Mouse (Mus musculus) hindbrain, embryonic 10.5 days (tissue): ENCODE results near the gene C130050O18Rik. TPM values are rescaled to one million over a fixed set of nuclear protein-coding genes. Genes with fewer than 3 reads are reported as not detected.

Experiments
- DNase-seq: peaks from one replicate; pipeline ENCODE4 v3.0.0-alpha.2; 2017; ENCODE audit warnings: low spot score
- H3K27ac ChIP-seq: fragments of 300-500 bp; sonication (generic); 2 replicates; pipeline ENCODE4 v1.5.1; 2016; ENCODE audit warnings: mild to moderate bottlenecking, moderate library complexity
- H3K27me3 ChIP-seq: fragments of 300-500 bp; sonication (generic); 2 replicates; pipeline ENCODE4 v1.6.1; 2016; ENCODE audit warnings: mild to moderate bottlenecking; ENCODE audit not compliant: poor library complexity, insufficient read depth, severe bottlenecking
- H3K36me3 ChIP-seq: fragments of 300-500 bp; sonication (generic); 2 replicates; pipeline ENCODE4 v1.6.1; 2016; ENCODE audit warnings: mild to moderate bottlenecking, moderate library complexity
- H3K4me1 ChIP-seq: fragments of 300-500 bp; sonication (generic); replicated peaks from 2 replicates; pipeline ENCODE4 v1.6.1; 2016; ENCODE audit warnings: mild to moderate bottlenecking
- H3K4me3 ChIP-seq: fragments of 300-500 bp; sonication (generic); 2 replicates; pipeline ENCODE4 v1.5.1; 2016; ENCODE audit warnings: mild to moderate bottlenecking, moderate library complexity
- H3K9me3 ChIP-seq: fragments of 300-500 bp; sonication (generic); 2 replicates; pipeline ENCODE4 v1.6.1; 2016; ENCODE audit warnings: mild to moderate bottlenecking, moderate library complexity
- WGBS: fragments of 180-500 bp; shearing (Covaris S2); methylation state at CpG from one replicate; pipeline ENCODE4 v1.1.7; 2016; 5-methylcytosine and 5-hydroxymethylcytosine counted together
- polyA plus RNA-seq: library from polyadenylated mRNA; unstranded; fragments of >200 nt; fragmentation: Nextera tagmentation; extraction: Ambion mirVana; gene quantifications from 2 replicates; pipeline ENCODE4 v1.2.1, GENCODE M21; 2016

C130050O18Rik gene
- polyA plus RNA-seq, 1 experiment from 2014 or later = 0.43 TPM

DNA sequence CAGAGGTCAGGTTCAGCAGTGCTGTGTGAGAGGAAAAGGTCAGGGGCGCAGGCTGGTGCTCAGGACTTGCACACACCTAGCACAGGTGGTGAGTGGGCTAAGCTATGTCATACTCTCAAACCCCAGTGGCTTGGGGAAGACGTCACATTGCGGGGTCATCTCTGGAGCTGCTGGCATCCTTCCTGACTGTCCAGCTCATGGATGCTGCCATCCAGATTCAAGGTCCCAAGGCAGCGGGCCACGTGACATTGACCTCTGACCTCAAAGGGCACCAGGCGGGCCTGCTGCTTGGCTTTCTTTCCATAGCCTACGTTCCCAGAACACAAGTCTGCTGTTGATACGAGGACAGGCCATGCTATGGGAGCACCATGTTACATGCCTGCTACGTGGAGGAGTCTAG, 21.9 kb downstream of the C130050O18Rik start:
- H3K27ac ChIP-seq = no peak overlapping the region
- H3K4me3 ChIP-seq = no peak overlapping the region
- peaks cover 44% of the 10 kb centered on the region for H3K4me1 ChIP-seq
- H3K27me3 ChIP-seq = no peaks in the 10 kb centered on the region
- DNase-seq = no peak
- 85% methylated on average over 9 of the region's 9 CpGs for WGBS
- H3K9me3 ChIP-seq = no peaks in the 10 kb centered on the region
- 0 out of 2 replicates have a peak, but pooled peaks cover 6% of the 10 kb centered on the region for H3K36me3 ChIP-seq

GRCm38 (mm10) chr5:139427989-139428388, 22.9 kb downstream of the C130050O18Rik start:
- Histone ChIP-seq H3K36me3 (0 out of 2 replicates have a peak, but pooled peaks cover 6% of the 10 kb centered on the region), H3K27ac (no peak overlapping the region), H3K27me3 (no peaks in the 10 kb centered on the region), H3K9me3 (no peaks in the 10 kb centered on the region), H3K4me1 (peaks cover 45% of the 10 kb centered on the region), H3K4me3 (no peak overlapping the region)
- DNase-seq = no peak
- 90% methylated on average over 9 of the region's 9 CpGs for WGBS

DNA sequence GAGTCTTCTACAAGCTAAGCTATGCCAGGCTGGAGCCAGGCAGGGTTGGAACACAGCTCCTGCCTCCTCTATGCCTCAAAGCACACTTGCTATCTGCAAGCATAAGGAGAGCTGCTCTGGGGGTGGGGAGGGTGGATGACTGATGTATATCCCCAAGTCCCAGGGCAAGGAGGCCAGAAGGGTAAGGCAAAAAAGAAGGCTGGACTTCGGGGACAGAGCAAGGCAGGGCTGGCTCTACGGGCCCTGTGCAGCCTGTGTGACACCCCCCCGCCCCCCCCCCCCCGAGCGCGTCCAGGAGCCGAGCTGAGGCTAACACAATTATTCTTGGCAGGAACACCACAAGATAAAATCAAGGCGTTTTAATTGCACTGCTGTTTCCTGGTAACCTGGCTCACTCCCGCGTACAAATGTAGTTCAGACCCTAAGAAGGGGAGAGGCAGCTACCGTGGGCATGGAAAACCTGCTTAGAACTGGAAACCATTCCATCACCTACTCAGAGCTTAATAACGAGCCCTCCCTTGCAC, 24.8 kb downstream of the C130050O18Rik start:
- H3K36me3 ChIP-seq = 0 out of 2 replicates have a peak, but pooled peaks cover 6% of the 10 kb centered on the region
- H3K27me3 ChIP-seq = no peaks in the 10 kb centered on the region
- peak overlapping the region; percentile 59; the same call in 1 of the 2 replicates for H3K27ac ChIP-seq
- no peaks in the 10 kb centered on the region for H3K9me3 ChIP-seq
- no peak for DNase-seq
- H3K4me3 ChIP-seq = no peak overlapping the region
- 68% methylated on average over 12 of the region's 12 CpGs for WGBS
- H3K4me1 ChIP-seq = peaks cover 51% of the 10 kb centered on the region

DNA sequence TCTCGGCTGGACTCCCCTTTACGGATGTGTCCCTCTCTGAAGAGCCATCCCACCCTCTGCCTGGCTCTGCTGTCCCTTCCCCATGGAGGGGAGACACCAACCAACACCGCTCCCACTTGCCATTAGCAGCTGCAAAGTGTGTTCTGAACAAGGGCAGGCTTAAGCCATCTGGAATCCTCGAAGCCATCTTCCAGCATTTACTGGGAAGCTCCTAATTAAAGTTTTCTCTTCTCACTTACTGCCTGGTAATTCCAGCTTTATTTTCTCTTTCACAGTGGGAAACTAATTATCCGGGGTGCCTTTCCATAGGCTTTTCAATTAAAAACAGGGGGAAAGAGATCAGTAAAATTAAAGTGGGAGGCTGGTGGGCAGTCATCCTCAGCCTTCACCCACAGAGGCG, 27.3 kb downstream of the C130050O18Rik start:
- no peak overlapping the region for H3K4me3 ChIP-seq
- H3K27ac ChIP-seq = no peak overlapping the region
- WGBS = 70% methylated on average over 6 of the region's 6 CpGs
- no peaks in the 10 kb centered on the region for H3K27me3 ChIP-seq
- H3K4me1 ChIP-seq = peaks cover 62% of the 10 kb centered on the region
- no peak for DNase-seq
- no peaks in the 10 kb centered on the region for H3K9me3 ChIP-seq
- no peaks in the 10 kb centered on the region for H3K36me3 ChIP-seq

DNA sequence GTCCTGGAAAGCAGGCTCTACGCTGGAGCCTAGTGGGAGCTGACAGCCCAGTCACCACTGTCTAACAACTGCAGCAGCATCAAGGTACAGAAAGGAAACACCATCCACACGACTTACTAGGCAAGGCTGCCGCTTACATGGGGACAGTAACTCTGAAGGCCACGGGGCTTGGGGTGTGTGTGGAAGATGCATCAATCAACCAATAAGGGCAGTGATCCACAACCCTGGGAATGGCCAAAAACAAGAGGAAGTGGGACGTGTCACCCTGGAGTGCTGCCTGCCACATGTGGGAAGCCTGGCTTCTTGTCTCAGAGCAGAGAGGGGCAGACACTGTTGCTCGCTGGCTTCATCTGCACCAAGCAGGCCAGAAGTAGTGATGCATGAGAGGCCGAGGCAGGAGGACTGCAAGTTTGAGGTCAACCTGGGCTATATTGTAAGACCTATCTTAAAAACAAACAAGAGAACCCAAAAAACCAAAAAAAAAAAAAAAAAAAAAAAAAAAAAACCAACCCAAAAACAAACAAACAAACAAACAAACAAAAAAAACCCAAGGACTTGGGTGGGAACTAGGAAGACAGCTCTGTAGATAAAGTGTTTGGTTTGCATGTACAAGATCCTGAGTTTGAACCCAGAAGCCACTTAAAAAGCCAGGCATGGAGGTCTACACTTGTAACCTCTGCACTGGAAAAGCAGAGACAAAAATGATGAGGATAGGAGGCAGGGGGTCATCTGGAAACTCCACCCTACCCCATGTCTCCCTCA, 27.8 kb downstream of the C130050O18Rik start:
- no peak for DNase-seq
- Histone ChIP-seq H3K27me3 (no peaks in the 10 kb centered on the region), H3K9me3 (no peaks in the 10 kb centered on the region), H3K36me3 (no peaks in the 10 kb centered on the region), H3K4me3 (no peak overlapping the region), H3K27ac (no peak overlapping the region), H3K4me1 (peaks cover 60% of the 10 kb centered on the region)
- 63% methylated on average over 7 of the region's 7 CpGs for WGBS

- Histone ChIP-seq H3K36me3 (no peaks in the 10 kb centered on the region), H3K27ac (no peak overlapping the region), H3K27me3 (no peaks in the 10 kb centered on the region), H3K9me3 (no peaks in the 10 kb centered on the region), H3K4me1 (peaks cover 64% of the 10 kb centered on the region), H3K4me3 (no peak overlapping the region)
- no peak for DNase-seq
- 87% methylated on average over 9 of the region's 9 CpGs for WGBS
Observed at GRCm38 (mm10) chr5:139433842-139434568, 28.9 kb downstream of the C130050O18Rik start.

DNA sequence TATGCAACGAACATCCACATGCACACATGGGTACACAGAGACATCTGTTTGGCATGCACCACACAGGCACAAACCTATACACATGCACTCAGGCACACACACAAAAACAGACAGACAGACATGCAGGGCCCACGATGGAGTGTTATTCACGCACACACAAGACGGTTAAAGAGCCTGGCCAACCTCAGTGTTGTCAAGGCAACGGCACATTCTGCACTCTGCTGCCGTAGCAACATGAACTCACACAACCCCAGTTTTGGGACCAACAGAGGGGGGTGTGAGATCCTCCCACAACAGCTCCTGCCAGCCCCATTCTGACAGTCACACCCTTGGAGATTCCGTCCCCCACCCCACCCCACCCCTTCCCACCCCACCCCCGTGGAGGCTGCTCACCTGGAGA, 29.9 kb downstream of the C130050O18Rik start:
- Histone ChIP-seq H3K27ac (peak overlapping the region; percentile 46; the same call in 1 of the 2 replicates), H3K4me3 (no peak overlapping the region)

DNA sequence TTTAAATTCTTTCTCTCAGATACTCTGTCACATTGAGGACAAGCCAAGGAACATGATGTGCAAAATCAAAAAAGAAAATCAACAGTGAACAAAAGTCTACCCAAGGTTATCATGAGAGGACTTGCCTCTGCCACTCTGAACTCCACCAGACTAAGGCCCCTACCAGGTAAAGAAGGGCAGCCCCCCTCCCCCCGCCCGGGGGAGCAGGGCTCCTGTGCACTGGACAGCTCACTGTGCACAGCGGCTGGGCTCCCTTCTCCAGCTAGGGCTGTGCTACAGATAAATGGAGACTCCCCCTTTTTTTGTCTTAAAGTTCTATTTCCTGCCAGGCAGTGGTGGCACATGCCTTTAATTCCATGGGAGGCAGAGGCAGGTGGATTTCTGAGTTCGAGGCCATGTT, 32.7 kb downstream of the C130050O18Rik start:
- Histone ChIP-seq H3K4me1 (peaks cover 43% of the 10 kb centered on the region), H3K4me3 (no peak overlapping the region), H3K9me3 (no peaks in the 10 kb centered on the region), H3K27me3 (no peaks in the 10 kb centered on the region), H3K36me3 (no peaks in the 10 kb centered on the region), H3K27ac (no peak overlapping the region)
- DNase-seq = no peak
- WGBS = 95% methylated on average over 4 of the region's 4 CpGs

More for the DNA sequence above, 29.9 kb downstream of the C130050O18Rik start:
- Histone ChIP-seq H3K9me3 (no peaks in the 10 kb centered on the region), H3K4me1 (peaks cover 56% of the 10 kb centered on the region), H3K36me3 (no peaks in the 10 kb centered on the region), H3K27me3 (no peaks in the 10 kb centered on the region)
- DNase-seq = peak; percentile 44
- 45% methylated on average over 8 of the region's 8 CpGs for WGBS

DNA sequence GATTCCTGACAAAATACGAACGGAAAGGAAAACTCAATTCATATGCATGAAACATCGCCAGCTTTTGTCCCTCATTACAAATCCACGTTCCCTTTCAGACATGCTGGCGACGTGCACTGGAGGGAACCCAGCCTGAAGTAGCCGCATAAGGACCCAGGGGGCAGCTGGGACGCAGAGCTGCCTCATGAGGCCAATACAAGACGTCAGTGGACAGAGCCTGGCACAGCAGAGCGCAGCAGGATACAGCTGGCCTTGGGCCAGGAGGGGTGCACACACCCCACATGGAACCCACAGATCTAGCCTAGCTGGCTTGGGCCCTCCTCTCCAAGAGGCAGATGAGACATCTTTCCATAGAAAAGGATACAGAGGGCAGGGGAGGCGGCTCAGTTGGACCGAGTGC, 33.4 kb downstream of the C130050O18Rik start:
- DNase-seq = no peak
- Histone ChIP-seq H3K36me3 (no peaks in the 10 kb centered on the region), H3K4me1 (peaks cover 47% of the 10 kb centered on the region), H3K9me3 (no peaks in the 10 kb centered on the region), H3K27me3 (no peaks in the 10 kb centered on the region), H3K27ac (peak overlapping the region; percentile 59), H3K4me3 (no peak overlapping the region)
- 90% methylated on average over 12 of the region's 12 CpGs for whole genome bisulfite sequencing

DNA sequence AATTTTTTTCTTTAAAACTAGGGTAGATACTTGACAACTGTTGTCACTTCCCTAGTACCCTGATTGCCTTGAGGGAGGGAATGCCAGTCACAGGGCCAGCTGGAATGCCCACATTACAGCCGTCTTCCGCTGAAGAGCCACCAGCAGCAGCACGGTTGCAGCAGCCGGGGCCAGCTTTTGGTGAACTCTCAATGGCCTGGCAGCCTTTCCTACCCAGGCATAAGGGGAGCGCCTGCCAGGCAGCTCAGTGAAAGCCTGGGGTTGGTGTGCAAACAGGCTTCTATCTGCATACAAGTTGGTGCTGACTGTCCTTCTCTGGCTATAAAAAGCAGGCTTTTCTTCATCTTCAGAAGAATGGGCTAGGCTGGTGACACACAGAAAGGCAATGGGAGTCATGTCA, 35.4 kb downstream of the C130050O18Rik start:
- no peak overlapping the region for H3K4me3 ChIP-seq
- no peaks in the 10 kb centered on the region for H3K36me3 ChIP-seq
- no peak for DNase-seq
- H3K27me3 ChIP-seq = no peaks in the 10 kb centered on the region
- WGBS = 93% methylated on average over 5 of the region's 5 CpGs
- no peak overlapping the region for H3K27ac ChIP-seq
- no peaks in the 10 kb centered on the region for H3K9me3 ChIP-seq
- peaks cover 27% of the 10 kb centered on the region for H3K4me1 ChIP-seq

DNA sequence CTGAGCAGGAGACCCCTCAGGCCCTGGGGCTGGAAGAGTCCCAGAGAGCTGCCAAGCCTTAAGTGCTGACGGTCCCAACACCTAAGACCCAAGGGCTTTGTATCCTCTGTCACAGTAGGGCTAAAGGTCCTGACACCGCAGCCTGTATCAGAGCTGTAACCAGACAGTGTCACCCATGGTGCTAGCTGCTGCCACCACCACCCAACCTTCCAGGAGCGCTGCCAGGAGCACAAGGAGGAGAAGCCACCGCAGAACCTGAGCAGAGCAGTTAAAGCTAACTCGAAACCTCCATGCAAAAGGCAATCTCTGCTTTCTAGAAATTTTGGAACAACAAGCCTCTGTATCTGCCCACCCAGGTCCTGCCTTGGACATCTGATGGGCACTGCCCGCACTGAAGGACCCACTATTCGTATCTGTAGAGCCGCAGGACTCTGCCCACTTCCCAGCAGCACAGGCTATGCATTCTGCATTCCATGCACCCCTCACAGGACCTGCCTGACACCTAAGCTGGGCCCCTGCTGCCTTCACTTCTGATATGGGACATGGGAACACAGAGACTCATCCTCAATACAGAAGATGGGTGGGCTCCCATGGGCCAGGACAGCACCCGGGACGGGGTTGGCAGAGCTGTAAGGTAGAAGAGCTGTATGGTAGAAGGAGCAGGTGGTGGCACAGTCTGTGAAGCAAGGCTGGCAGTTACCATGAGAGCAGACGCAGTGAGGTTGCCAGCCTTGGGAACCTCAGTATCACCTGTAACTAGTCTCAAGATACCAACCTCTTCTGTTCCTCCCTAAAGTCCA, 36.0 kb downstream of the C130050O18Rik start:
- Histone ChIP-seq H3K27me3 (no peaks in the 10 kb centered on the region), H3K36me3 (no peaks in the 10 kb centered on the region), H3K4me3 (no peak overlapping the region), H3K4me1 (peaks cover 26% of the 10 kb centered on the region), H3K27ac (0 out of 2 replicates have a peak overlapping the region, but pooled peaks have one; percentile 3), H3K9me3 (no peaks in the 10 kb centered on the region)
- WGBS = 95% methylated on average over 11 of the region's 11 CpGs
- no peak for DNase-seq

DNA sequence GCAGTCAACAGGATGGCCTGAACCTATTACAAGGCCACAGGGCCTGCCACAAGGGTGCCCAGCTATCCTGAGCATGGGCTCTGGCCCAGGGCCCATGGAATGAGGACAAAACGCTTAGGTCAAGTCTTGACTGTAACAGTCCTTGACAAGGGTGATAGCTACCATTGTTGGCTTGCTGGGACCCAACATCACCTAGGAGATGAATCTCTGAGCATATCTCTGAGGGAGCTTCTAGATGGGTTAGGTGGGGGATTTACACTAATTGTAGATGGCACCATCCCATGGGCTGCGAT, 36.6 kb downstream of the C130050O18Rik start:
- H3K4me3 ChIP-seq = no peak overlapping the region
- no peaks in the 10 kb centered on the region for H3K36me3 ChIP-seq
- no peaks in the 10 kb centered on the region for H3K9me3 ChIP-seq
- DNase-seq = no peak
- H3K27ac ChIP-seq = no peak overlapping the region
- WGBS = 91% methylated on average over 2 of the region's 2 CpGs
- H3K27me3 ChIP-seq = no peaks in the 10 kb centered on the region
- H3K4me1 ChIP-seq = peaks cover 28% of the 10 kb centered on the region
